Mouse (Mus musculus) adrenal gland, adult (tissue): ENCODE results near the gene Knop1.

Experiments
- DNase-seq, 2 experiments: peaks; one replicate each; pipeline ENCODE4 v3.0.0; 2022 to 2023; ENCODE audit warnings: low spot score in 1 of 2; ENCODE audit not compliant: inconsistent age in 2 of 2

The Knop1 gene

GRCm38 (mm10) chr7:118855877-118856304 lies at the start of gene Knop1:
Knop1 (minus strand) TSS chr7:118856254.
- no peak for DNase-seq

- peak; percentile 81 to 92 for DNase-seq
Observed at GRCm38 (mm10) chr7:118904530-118904929, 48.5 kb upstream of the Knop1 start.

- no peak for DNase-seq
Observed at GRCm38 (mm10) chr7:118903879-118904278, 47.8 kb upstream of the Knop1 start.

GRCm38 (mm10) chr7:118902944-118903343 lies 46.9 kb upstream of the Knop1 start:
- no peak for DNase-seq

- no peak for DNase-seq
Observed at GRCm38 (mm10) chr7:118900090-118900489, 44.0 kb upstream of the Knop1 start.

GRCm38 (mm10) chr7:118898063-118898462 lies 42.0 kb upstream of the Knop1 start:
- DNase-seq = no peak

GRCm38 (mm10) chr7:118895469-118896450 lies 39.7 kb upstream of the Knop1 start:
- DNase-seq = no peak

GRCm38 (mm10) chr7:118889046-118889680 lies 33.1 kb upstream of the Knop1 start:
- no peak for DNase-seq

- DNase-seq = peak in 1 of 2 experiments; percentile 43
Observed at GRCm38 (mm10) chr7:118887303-118888055, 31.4 kb upstream of the Knop1 start.

- peak; percentile 53 to 84 for DNase-seq
Observed at GRCm38 (mm10) chr7:118884969-118885368, 28.9 kb upstream of the Knop1 start.

- DNase-seq = no peak
Observed at GRCm38 (mm10) chr7:118883957-118884356, 27.9 kb upstream of the Knop1 start.

GRCm38 (mm10) chr7:118879466-118880029 lies 23.5 kb upstream of the Knop1 start:
- no peak for DNase-seq

- no peak for DNase-seq
Observed at GRCm38 (mm10) chr7:118865362-118865761, 9.3 kb upstream of the Knop1 start.

GRCm38 (mm10) chr7:118858640-118859039 lies 2.6 kb upstream of the Knop1 start:
- DNase-seq = peak in 1 of 2 experiments; percentile 81

GRCm38 (mm10) chr7:118855171-118855876 lies 730 bp downstream of the Knop1 start, which contains the start of gene Iqck:
Iqck (plus strand) TSS chr7:118855752.
- peak; percentile 93 to 98 for DNase-seq

GRCm38 (mm10) chr7:118854606-118855005 lies 1.4 kb downstream of the Knop1 start:
- DNase-seq = no peak

GRCm38 (mm10) chr7:118852611-118853010 lies 3.4 kb downstream of the Knop1 start:
- DNase-seq = no peak

- peak in 1 of 2 experiments; percentile 55 for DNase-seq
Observed at GRCm38 (mm10) chr7:118851571-118851970, 4.5 kb downstream of the Knop1 start.

- DNase-seq = peak; percentile 78 to 89
Observed at GRCm38 (mm10) chr7:118850676-118851290, 5.3 kb downstream of the Knop1 start.
